Mouse (Mus musculus) inflammation-experienced regulatory T-cells (primary cell): Measurements from ENCODE around the gene Rnf113a2. TPM values are rescaled to one million over a fixed set of nuclear protein-coding genes. Genes with fewer than 3 reads are reported as not detected.

Experiments used
- polyA plus RNA-seq, 2 experiments: library from polyadenylated mRNA; unstranded; fragments of 100-300 nt; shearing (Covaris generic); gene quantifications; one replicate each; pipeline ENCODE4 v1.2.1; 2017

Gene Rnf113a2
- polyA plus RNA-seq, result 10 to 100 TPM; 30.8 to 34.0 TPM

GRCm38 (mm10) chr12:84416834-84417604, at the start of gene Rnf113a2:
Rnf113a2 (plus strand) TSS chr12:84417196.

GRCm38 (mm10) chr12:84408819-84409507, 8.0 kb upstream of the Rnf113a2 start, which contains the start of the genes Entpd5 and Bbof1:
Entpd5 (minus strand) TSS chr12:84409029.
Bbof1 (plus strand) TSS chr12:84409071.

GRCm38 (mm10) chr12:84450718-84451646, 34.0 kb downstream of the Rnf113a2 start, which contains the start of the genes Aldh6a1 and Lin52:
Aldh6a1 (minus strand) TSS chr12:84451004.
Lin52 (plus strand) TSS chr12:84451422.

Other genes starting within 250 kb of the Rnf113a2 start
- gene Elmsan1, start 198.3 kb upstream of the Rnf113a2 start, polyA plus RNA-seq, result 10 to 100 TPM; 25.6 to 29.6 TPM
- gene Ptgr2, start 132.0 kb upstream of the Rnf113a2 start, polyA plus RNA-seq, result 10 to 100 TPM; 32.6 to 34.1 TPM
- 10 to 100 TPM; 57.7 to 72.5 TPM for gene Zfp410, start 100.3 kb upstream of the Rnf113a2 start, polyA plus RNA-seq
- gene Coq6, start 55.5 kb upstream of the Rnf113a2 start, polyA plus RNA-seq, result 10 to 100 TPM; 27.5 to 29.8 TPM
- under 1 TPM; 0.46 to 0.98 TPM for gene Fam161b, start 55.4 kb upstream of the Rnf113a2 start, polyA plus RNA-seq
- gene Entpd5, start 8.2 kb upstream of the Rnf113a2 start, polyA plus RNA-seq, result 10 to 100 TPM; 36.4 to 85.2 TPM
- 1 to 10 TPM; 1.0 to 1.3 TPM for gene Bbof1, start 8.1 kb upstream of the Rnf113a2 start, polyA plus RNA-seq
- gene Aldh6a1, start 33.8 kb downstream of the Rnf113a2 start, polyA plus RNA-seq, result 10 to 100 TPM; 16.4 to 20.2 TPM
- 10 to 100 TPM; 17.9 to 32.0 TPM for gene Lin52, start 34.2 kb downstream of the Rnf113a2 start, polyA plus RNA-seq
- under 1 TPM in 1 of 2 experiments, not detected in 1; 0.17 TPM for gene Vsx2, start 152.6 kb downstream of the Rnf113a2 start, polyA plus RNA-seq
- gene Abcd4, start 200.2 kb downstream of the Rnf113a2 start, polyA plus RNA-seq, result 10 to 100 TPM; 23.3 to 24.6 TPM
- under 1 TPM; 0.13 to 0.15 TPM for gene Vrtn, start 223.8 kb downstream of the Rnf113a2 start, polyA plus RNA-seq